Mouse (Mus musculus) left cerebral cortex, adult 8-10 months (tissue): ENCODE measurements around the gene Rilp. TPM values are rescaled to one million over a fixed set of nuclear protein-coding genes. Genes with fewer than 3 reads are reported as not detected.

Source experiments
- DNase-seq, 2 experiments: peaks; one replicate each; pipeline ENCODE4 v3.0.0; 2022; ENCODE audit warnings: low spot score in 2 of 2
- total RNA-seq, 4 experiments: library from RNA; stranded (reverse); gene quantifications; 2 replicates each; pipeline ENCODE4 v1.2.4; 2022

Rilp gene
- total RNA-seq, 4 experiments from 2014 or later, result 1.7 to 2.4 (median 2.1) TPM

DNA sequence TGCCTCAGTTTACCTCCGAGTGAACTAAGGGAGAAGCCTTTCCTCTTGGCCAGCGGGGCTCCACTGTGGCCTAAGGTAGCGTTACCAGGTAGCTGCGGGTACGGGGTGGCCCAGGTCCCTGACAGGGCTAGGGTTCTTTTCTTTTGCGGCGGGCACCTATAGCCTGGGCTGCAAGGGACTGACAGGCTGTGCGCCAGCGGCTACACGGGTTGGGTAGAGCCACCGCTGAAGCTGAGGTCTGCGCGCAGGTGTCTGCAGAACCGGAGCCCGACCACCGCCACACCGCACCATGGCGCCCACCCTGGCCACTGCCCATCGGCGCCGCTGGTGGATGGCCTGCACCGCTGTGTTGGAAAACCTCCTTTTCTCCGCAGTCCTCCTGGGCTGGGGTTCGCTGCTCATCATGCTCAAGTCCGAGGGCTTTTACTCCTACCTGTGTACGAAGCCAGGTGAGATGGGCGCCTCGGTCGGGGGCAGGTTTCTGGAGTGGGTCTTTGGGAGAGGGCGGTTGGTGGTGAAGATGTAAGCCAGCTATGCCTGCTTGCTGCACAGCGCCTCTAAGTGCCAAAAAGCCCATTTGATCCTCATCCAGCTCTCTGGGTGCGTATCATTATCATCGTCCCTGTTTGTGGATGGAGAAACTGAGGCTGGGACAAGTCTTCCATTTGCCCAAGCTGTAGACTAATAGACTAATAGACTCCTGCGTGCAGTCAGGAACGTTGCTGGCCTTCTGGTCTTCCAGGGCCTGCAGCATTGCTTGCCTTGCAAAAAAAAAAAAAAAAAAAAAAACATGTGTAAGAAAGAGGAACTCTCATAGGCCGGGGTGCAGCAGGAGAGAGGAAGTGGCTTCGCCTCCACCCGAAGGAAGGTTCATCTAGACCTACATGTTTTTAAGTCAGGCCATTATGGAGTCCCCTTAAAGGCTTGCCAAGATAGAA lies 22.7 kb downstream of the Rilp start:
- DNase-seq, result peak in 1 of 2 experiments; percentile 57

DNA sequence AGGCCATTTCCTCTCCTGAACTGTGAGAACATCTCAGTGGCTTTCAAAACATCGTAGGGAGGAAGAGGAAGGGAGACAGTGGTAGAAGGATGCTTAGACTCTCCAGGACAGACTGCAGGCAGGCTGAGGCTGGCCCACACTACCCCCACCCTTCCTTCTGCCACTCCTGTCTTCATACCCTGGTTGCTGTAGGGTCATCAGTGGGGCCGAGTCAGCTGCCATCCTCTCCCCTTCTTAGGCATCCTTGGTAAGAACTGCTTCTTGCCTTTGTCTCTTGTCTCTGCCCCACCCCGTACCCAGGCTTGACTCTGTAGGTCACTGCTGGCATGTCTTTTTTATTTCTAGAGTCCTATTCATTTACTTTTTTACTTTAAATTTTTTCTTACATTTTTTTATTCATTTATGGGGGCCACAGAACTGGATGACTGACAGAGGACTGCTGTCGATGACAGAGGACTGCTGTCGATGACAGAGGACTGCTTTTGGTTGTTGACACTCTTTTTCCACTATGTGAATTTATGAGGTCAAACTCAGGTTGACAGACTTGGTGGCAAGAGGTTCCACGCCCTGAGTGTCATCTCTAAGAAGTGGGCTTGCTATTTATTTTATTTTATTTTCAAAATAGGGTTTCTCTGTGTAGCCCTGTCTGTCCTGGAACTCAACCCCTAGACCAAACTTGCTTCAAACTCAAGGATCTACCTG lies 23.6 kb downstream of the Rilp start:
- no peak for DNase-seq

DNA sequence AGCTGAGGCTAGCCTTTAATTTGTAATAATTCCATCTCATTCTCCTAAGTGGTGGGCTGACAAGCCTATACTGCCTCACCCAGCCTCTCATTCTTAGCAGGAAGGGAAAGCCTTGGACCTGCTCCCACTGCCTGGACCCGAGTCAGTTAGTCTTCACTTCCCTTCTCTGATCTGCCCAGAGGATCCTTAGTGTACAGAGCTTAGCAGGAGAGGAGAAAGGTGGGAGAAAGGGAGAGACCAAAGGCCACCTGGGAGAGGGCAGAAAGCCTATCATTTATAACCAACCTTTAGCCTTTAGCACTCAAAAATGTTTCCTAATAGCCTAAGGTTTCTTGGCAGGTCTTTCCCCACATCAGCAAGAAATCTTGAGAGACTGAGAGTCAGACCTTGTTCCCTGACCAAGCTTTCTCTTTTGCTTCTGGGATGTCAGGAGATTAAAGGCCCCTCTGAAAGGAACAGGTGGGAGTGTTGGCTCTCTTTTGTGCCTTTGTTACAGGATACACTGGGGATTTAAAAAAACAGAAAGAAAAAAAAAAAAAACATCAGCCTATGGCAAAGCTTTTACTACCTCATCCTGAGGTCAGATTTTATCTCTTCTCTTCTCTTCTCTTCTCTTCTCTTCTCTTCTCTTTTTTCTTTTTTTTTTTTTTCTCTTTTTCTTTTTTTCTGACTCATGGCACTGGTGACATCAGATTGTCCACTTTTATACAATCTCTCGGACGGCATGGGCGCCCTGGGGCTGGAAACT lies 24.6 kb downstream of the Rilp start:
- DNase-seq, result no peak

DNA sequence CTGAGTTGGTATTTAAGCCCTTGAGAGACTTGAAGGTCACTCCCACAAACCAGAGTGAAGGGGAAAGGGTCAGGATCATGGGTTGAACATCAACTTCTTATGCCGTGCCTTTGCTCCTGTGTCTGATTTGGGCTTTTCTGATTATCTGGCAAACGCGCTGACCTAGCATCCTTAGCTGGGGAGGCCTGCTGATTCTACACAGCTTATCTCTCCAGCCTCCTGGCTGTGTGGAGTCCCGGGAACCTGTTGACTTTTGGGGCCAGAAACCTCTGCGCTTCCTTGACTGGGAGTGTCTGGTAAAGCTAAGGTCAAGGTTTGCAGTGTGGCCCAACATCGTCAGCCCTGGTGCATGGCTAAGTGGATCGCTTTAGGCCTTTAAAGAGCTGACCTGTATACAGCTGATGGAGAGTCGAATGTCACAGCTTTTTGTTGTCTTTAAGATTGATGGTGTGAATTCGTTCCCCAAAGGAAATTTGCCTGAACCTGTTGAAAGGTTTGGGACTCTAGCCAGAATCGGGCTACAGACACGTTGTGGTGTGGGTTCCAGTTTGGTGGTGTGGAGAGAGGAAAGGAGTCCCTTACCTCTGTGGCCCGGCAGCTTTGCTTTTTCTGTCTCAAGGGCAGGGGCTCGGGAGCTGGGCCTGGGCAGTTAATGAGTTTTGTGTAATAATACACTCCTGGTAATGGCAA lies 25.4 kb downstream of the Rilp start:
- DNase-seq, result no peak

DNA sequence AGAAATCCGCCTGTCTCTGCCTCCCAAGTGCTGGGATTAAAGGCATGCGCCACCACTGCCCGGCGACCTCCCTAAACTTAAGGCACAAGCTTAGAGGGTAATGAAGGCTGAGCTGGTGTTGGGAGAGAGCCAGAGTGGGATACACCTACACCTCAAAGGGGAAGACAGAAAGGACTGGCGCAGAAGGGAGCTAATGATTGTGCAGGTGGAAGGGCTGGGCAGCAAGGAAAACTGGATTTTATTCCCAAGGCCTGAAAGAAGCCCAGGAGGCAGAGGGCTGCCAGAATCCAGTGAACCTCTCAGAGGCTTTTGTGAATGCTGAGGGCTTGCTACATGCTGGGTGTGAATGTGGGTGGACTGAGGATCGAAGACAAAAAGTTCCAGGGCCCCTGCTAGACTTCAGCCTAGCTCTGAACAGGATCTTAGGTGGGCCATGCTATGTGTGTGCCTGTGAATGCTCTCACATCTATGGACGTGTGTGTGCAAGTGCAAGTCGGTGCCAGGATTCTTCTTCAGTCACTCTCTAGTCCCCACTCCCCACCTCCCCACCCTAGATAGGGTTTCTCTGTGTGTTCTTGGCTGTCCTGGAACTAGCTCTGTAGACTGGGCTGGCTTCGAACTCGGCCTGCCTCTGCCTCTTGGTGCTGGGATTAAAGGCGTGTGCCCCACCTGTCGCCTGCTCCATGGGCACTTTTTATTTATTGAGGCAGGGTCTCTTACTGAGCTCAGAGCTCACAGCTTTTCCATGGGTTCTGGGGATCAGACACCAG lies 26.5 kb downstream of the Rilp start:
- DNase-seq, result no peak

DNA sequence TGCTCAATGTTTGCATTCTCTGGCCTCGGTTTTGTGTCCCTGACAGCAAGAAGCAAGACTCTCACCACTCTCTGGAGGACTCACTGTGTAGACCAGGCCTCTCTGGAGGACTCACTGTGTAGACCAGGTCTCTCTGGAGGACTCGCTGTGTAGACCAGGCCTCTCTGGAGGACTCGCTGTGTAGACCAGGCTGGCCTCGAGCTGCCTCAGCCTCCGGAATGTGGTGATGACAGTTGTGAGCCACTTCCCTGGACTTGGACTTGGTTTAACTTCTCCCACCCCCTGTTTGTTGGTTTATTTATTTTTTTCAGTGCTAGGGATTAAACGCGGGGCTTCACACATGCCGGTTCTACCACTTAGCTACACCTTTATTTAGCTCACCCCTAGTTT lies 27.1 kb downstream of the Rilp start:
- no peak for DNase-seq

DNA sequence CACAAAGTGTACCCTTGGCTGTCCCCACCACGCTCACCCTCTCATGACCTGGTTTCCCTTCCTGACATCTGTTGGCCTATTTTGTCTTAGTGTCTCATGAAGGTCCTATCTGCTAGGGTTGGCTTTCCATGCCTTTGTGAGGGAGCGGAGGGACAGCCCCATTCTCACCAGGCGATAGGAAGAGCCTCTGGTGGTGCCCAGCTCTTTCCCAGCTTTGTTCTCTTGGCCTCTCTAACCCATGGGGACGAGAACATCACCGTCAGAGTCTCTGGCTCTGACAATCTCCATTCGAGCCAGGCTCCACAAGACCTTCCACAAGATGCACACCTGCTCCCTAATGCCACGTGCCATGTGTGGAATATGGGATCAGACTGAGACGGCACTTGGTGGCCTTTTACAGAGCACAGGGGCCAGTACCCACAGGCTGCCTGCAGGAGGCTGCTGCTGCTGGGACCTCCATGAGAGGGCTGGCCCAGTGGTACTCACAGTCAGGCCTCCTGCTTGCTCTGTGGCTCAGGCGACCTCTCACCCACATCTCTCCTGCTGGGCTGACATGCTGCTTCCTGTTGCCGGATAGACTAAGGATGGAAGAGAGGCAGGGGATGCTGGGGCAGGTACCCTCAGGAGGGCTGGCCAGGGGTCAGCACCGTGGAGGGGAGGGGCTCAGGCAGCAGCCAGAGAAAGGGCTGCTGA lies 27.7 kb downstream of the Rilp start:
- no peak for DNase-seq

DNA sequence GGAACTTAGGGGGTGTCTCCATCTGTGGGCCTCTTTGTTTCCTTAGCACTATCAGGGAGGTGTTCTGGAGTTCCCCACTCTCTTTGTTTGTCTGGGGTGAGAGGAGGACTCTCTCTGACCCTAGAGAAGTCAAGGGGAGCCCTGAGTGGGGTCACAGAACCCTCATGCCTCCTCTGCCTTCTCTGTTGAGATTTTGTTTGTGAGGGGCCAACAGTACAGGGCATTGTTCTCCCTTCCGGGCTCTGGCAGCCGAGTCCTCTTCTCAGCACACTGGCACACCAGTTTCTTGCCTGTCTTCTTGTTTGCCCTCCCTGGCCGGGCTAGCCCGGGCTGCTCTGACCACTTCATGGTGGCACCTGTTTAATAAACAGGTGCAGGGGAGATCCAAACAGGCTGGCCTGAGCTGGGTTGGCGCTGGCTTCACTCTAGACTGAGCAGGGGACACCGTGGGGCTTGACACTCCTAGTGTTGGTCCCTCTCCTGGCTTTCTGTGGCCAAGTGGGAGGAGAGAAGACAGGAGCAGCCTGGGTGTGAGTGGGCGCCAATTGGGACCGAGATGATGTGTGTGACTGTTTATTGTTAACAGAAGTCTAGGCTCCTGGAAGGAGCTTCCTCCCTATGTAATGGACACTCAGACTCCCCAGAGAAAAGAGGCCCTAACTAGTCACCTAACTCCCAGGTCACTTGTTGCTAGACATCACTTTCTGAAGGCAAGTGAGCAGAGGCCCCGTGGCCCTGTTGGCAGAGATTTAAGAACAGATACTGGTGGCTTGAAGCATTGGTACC lies 28.5 kb downstream of the Rilp start:
- no peak for DNase-seq

DNA sequence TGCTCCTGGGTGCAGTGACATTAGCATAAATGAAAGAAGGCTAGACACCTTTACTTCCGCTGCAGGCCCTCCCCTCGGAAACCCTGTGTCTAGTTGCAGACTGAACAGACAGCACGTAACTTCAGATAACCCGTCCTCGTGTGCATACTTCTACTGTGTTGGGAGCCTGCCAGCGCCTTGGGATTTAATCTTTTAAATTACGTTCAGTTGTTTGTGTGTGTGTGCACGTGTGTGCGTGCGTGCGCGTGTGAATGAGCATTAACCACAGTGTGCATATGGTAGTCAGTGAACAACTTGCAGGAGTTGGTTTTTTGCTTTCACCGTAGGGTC lies 29.0 kb downstream of the Rilp start:
- no peak for DNase-seq

DNA sequence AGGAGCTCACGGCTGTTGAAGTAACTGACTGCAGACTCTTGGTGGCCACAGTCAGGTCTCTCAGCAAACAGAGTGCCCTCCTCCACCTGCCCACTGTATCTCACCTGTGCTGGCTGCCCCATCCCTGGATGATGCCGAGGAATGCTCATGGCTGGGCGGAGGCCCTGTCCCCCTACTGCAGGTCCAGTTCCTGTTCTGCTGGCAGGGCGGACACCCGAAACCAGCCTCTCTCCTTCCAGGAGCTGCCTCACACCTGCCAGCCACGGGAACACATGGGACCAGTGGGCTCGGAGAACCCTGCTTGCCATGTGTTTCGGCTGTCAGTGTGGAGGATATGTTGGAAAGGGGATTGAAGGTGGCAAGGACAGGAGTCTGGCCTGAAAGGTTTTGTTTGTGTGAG lies 30.3 kb downstream of the Rilp start:
- DNase-seq, result no peak

DNA sequence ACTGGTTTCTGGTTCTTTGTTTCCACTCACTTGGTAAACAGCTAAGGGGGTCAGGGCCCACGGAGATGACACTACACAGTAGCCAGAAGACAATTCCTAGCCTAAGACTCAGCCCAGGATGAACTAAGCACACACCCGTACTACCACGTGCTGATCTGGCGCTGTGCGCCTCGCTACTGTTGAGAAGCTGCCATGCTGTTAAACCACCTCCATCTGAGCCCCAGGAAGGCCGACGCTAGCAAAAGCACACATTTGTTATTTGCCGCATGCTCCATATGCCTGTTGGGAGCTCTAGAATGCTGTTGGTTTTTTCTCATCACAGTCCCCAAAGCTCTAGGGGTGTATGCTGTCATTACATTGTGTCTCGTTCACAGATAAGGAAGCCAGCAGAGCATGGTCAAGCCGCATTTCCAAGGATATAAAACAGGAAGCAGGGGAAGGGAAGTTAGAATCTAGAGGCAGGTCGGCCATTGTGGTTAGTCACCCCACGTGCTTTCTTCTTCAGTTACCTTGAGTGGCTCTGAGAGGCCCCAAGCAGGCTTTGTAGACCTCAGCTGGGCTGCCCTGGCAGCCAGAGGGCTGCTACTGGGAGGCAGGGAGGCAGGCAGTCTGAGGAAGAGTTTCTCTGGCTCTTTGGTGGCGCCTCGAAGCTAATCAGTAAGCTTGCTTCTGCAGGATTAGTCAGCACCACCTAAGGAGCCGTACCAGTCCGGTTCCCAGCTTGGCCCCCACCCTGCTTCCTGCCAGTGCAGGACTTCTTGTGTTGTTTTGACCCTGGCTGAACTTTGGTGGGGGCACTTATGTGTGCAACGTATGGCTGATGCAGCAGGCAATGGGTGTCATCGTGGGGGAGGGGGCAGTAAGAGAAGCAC lies 31.1 kb downstream of the Rilp start:
- DNase-seq, result no peak

DNA sequence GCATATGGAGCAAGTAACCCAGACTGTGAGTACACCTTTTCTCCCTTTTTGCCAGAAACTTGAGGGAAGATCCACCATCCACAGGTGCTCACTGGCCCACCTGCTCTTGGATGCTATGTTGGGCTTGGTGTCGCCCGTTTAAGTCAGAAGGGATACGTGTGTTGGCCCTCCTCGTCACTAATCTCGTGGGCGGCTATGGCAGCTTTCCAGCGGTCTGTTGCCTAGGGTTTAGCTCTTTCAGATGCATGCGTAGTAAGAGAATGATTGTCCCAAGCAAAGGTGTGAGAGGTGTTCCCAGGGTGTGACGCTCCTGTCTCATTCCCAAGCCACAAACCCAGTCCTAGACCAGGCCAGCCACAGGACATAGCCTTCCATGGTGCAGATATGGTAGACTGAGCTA lies 34.8 kb downstream of the Rilp start:
- DNase-seq, result no peak

DNA sequence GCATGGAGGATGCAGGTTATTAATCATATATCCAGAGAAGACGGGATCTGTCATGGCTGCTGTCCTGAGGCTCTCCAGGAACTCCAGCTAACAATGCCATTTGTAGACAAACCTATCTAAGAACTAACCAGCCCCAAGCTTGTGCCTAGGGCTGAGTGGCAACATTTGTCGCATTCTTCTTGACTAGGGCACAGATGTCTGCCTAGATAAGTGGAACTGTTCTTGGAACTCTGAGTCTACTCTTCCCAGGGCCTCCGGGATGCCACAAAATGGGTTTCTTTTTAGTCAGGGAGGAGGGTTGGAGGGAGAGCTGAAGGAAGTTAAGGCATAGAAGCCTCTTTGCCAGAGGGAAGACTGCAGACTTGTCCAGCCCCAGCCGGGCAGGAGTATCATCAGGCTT lies 36.2 kb downstream of the Rilp start:
- no peak for DNase-seq

DNA sequence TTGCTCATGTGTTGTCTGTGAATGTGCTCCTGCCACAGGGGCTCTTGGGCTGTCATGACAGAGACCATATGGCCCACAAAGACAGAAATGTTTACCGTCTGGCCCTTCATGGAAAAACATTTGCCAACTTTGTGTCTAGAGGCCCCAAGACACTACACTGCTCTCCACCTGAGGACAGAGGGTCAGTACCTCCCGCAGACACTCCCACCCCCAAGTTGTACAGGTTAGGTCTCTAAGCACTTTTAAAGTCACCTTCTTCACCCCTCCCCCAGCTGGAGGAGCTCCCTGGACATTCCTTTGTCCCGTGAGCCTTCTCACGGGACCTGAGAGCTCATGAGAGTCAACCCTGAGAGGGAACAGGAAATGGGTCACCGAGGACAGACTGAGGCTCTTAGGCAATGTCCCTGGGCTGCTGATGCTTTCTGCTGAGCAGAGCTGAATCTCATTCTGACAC lies 39.8 kb downstream of the Rilp start:
- no peak for DNase-seq

DNA sequence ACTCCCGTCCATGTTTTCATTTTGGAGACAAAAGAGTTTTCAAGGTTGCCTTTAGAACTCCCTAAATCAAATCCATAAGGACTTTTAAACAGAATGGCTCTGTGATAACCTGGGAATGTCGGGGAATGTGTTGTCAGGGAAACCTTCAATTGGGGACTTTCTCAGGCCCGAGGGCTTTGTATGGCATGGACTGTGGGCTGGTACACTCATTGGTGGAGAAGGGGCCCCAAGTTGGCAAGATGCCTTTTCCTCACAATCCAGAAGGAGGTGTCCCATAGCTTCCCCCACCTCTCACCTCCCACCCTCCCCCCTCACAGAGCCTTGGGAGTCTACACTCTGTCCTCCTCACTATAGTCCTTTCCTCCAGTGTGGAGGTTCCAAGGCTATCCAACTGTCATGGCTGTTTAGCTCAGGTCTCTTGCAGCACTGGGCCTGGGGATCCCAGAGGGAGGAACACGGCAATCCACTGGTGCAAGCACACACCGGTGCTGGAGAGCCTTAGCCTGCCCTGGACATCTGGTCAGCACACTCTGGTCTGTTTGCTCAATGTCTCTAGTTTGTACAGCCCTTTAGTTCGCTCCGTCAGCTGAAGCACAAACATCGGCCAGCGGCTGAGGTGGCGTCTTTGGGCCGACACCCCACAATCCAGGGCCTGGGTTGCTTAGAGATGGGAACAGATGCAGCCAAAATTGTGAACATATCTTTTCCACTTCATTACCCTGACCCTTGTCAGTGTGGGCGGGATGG lies 40.5 kb downstream of the Rilp start:
- DNase-seq, result no peak

DNA sequence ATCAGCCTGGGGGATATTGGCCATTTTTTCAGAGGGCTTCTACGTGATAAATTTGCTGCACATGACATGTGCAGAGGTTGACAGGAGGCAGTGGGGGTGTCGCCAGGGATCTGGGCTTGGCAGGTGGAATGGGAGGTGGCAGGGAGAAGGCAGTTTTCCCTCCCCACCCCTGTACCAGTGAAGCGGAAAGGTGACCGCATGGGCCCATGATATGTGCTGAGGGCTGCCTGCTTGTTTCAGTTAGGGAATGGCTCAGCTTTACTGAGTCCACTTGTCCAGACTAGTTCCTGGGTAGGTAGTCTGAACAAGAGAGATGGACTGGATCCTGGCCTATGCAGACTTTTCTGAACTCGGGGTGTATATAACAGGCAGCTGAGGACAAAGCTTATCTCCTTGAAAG lies 41.4 kb downstream of the Rilp start:
- DNase-seq, result no peak

DNA sequence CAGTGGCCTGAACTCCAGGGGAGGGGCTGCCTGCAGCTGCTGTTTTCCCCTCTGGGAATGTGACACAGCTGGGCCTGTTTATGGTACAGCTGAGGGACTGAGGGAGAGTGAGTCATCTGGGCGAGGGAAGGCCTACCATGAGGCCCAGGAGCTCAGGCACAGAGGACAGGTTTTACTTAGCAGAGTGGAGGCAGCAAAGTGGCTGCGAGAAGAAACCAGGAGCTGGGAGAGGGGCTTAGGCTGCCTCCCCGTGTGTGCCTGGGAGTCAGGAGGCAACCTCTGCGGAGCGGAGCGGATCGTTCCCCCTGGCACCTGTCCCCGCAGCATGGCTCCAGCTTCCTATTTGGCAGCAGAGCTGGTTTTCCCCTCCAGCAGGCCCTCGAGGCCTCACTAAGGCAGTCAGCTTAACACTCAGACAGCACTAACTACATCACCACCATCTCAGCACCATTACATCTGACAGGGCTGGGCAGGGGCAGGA lies 42.1 kb downstream of the Rilp start:
- no peak for DNase-seq
